Mouse (Mus musculus): ENCODE data around the gene Maea. TPM values are rescaled to one million over a fixed set of nuclear protein-coding genes. Genes with fewer than 3 reads are reported as not detected.

Maea gene
- polyA plus RNA-seq, 1 experiment from 2014 or later: 123 TPM

DNA sequence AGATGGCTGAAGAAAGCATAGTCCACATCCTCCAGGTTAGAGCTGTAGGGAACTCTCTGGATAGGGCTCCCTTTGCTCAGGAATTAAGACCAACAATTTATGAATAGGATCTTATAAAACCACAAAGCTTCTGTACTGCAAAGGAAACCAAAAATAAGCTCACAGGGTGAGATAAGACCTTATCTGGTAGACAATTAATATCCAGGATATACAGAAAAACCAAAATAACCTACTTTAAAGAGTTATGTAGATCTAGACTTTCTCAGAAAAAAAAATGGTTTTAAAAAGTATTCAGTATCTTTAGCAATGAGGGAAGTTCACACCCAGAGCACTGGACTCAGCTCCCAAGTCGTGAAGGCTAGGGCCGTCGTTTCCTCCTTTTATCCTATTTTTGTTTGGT lies 85.0 kb downstream of the Maea start:
- 66% methylated on average over 3 of the region's 3 CpGs for WGBS
- no peak overlapping the region for H3K4me2 ChIP-seq (ENCODE audit: low read depth, low read length)
- H3K9me3 ChIP-seq (ENCODE audit: control insufficient read depth, low read length): no peaks in the 10 kb centered on the region
- no peaks in the 10 kb centered on the region for H3K4me1 ChIP-seq (replicated peaks; ENCODE audit: control insufficient read depth, insufficient read depth, low read length)
- no peak overlapping the region for H3K27ac ChIP-seq (ENCODE audit: low read length)
- no peaks in the 10 kb centered on the region for H3K27me3 ChIP-seq (ENCODE audit: control insufficient read depth, insufficient read depth, low read depth, low read length)
- no peak overlapping the region for H3K4me3 ChIP-seq (ENCODE audit: low read length)
- ATAC-seq (ENCODE audit: low read depth): no peak
- H3K36me3 ChIP-seq (ENCODE audit: control insufficient read depth, insufficient read depth, low read length): no peaks in the 10 kb centered on the region
- no peak overlapping the region for H3K9ac ChIP-seq (ENCODE audit: low read length)

Other genes with a start within 250 kb of the Maea start
- gene Slc5a1, start 231.3 kb upstream of the Maea start, polyA plus RNA-seq (2015; fragmentation: Nextera tagmentation; extraction: Ambion mirVana): 0.13 and 0.34 TPM in 2 replicates
- 23.4 and 30.2 TPM in 2 replicates for gene Spon2, start 117.1 kb upstream of the Maea start, polyA plus RNA-seq (2015; fragmentation: Nextera tagmentation; extraction: Ambion mirVana)
- 259 and 279 TPM in 2 replicates for gene Ctbp1, start 60.5 kb upstream of the Maea start, polyA plus RNA-seq (2015; fragmentation: Nextera tagmentation; extraction: Ambion mirVana)
- gene Uvssa, start 43.0 kb downstream of the Maea start, polyA plus RNA-seq (2015; fragmentation: Nextera tagmentation; extraction: Ambion mirVana): 8.6 and 9.2 TPM in 2 replicates
- not detected in 2 replicates for gene Nkx1-1, start 98.5 kb downstream of the Maea start, polyA plus RNA-seq (2015; fragmentation: Nextera tagmentation; extraction: Ambion mirVana)

All from lung, embryonic 16.5 days (tissue).